8 mouse cellular contexts compared by ENCODE assay signal in genomic region chr17:66519554-66520553, GRCm38 (mm10). TPM values are rescaled to one million over a fixed set of nuclear protein-coding genes. Genes with fewer than 3 reads are reported as not detected.
DNase-seq lines count a peak whose midpoint lies in the region; ATAC-seq and TF ChIP-seq lines count a peak whose summit lies in the region.

Gene Rab12 (minus strand): TSS chr17:66519729.

- 9% methylated on average over 54 of the region's 71 CpGs for WGBS in heart, embryonic 11.5 days (ENCODE audit: insufficient replicate concordance)
- 6% methylated on average over 62 of the region's 71 CpGs for WGBS in kidney, embryonic 16.5 days
- 9% methylated on average over 62 of the region's 71 CpGs for WGBS in liver, adult 2 months

- H3ac ChIP-seq in myocyte (ENCODE audit: control insufficient read depth, insufficient read length) = peak within 1 kb of the TSS; percentile 60

- peaks cover 5% of the 10 kb centered on the region for H3K4me1 ChIP-seq in heart, embryonic 11.5 days (ENCODE audit: control insufficient read depth, insufficient read depth, low read length)
- H3K4me1 ChIP-seq in kidney, embryonic 16.5 days (ENCODE audit: insufficient read depth, low read length) = peaks cover 19% of the 10 kb centered on the region
- peaks cover 3% of the 10 kb centered on the region; the same call in 1 of the 2 replicates for H3K4me1 ChIP-seq in liver, adult 2 months (ENCODE audit: control insufficient read depth, insufficient read depth, low read length)

- no peak for TF ChIP-seq POLR2A in liver, adult 2 months (IDR thresholded peaks at IDR 0.05; ENCODE audit: extremely low read depth, insufficient read depth, low read length)
- TF ChIP-seq POLR2A in myocyte (IDR thresholded peaks at IDR 0.05; ENCODE audit: insufficient read length, low read depth) = peak; percentile 63

- peak; percentile 94 for TF ChIP-seq CTCF in liver, adult 2 months (IDR thresholded peaks at IDR 0.05; ENCODE audit: low read depth, low read length)

- peak within 1 kb of the TSS; percentile 96 for H3K4me2 ChIP-seq in heart, embryonic 11.5 days
- H3K4me2 ChIP-seq in kidney, embryonic 16.5 days (replicated peaks; ENCODE audit: low read depth, low read length) = peak within 1 kb of the TSS; percentile 85
- H3K4me2 ChIP-seq in myocyte (ENCODE audit: low read depth) = peak within 1 kb of the TSS; percentile 93

- no peaks in the 10 kb centered on the region for H3K36me3 ChIP-seq in heart, embryonic 11.5 days (ENCODE audit: control insufficient read depth, insufficient read depth, low read length)
- no peaks in the 10 kb centered on the region for H3K36me3 ChIP-seq in kidney, embryonic 16.5 days (ENCODE audit: insufficient read depth, low read length)
- H3K36me3 ChIP-seq in liver, adult 2 months (ENCODE audit: control insufficient read depth, insufficient read depth, low read length) = no peaks in the 10 kb centered on the region
- no peaks in the 10 kb centered on the region for H3K36me3 ChIP-seq in myocyte (ENCODE audit: control insufficient read depth, insufficient read depth)
- H3K36me3 ChIP-seq in splenic B cell, adult 2 months (ENCODE audit: control insufficient read depth, insufficient read depth, low read length, poor library complexity, severe bottlenecking) = no peaks in the 10 kb centered on the region

- H3K79me2 ChIP-seq in liver, adult 2 months (ENCODE audit: control insufficient read depth, insufficient read depth, low read length) = peaks cover 14% of the 10 kb centered on the region
- peaks cover 43% of the 10 kb centered on the region for H3K79me2 ChIP-seq in myocyte (ENCODE audit: control insufficient read depth, insufficient read depth)

- H3K9me3 ChIP-seq in heart, embryonic 11.5 days (replicated peaks; ENCODE audit: control insufficient read depth, low read length) = no peaks in the 10 kb centered on the region
- H3K9me3 ChIP-seq in kidney, embryonic 16.5 days (ENCODE audit: low read length) = no peaks in the 10 kb centered on the region

- DNase-seq in A20 (ENCODE audit: low read depth, low spot score) = peak; percentile 86
- peak; percentile 95 for DNase-seq in brain, adult 2 months (ENCODE audit: low read depth, low spot score)
- DNase-seq in liver, adult 2 months (ENCODE audit: extremely low read depth, low read depth, low spot score) = peak; percentile 53
- peak; percentile 90 for DNase-seq in splenic B cell, adult 2 months (ENCODE audit: low read depth, low spot score)

- H3K27me3 ChIP-seq in heart, embryonic 11.5 days (ENCODE audit: control insufficient read depth, insufficient read depth, low read length) = no peaks in the 10 kb centered on the region
- H3K27me3 ChIP-seq in kidney, embryonic 16.5 days (ENCODE audit: insufficient read depth, low read length) = no peaks in the 10 kb centered on the region
- H3K27me3 ChIP-seq in liver, adult 2 months (ENCODE audit: control insufficient read depth, insufficient read depth, low read length) = no peaks in the 10 kb centered on the region
- no peaks in the 10 kb centered on the region for H3K27me3 ChIP-seq in myocyte (ENCODE audit: control insufficient read depth, insufficient read depth, insufficient read length)
- H3K27me3 ChIP-seq in splenic B cell, adult 2 months (ENCODE audit: control insufficient read depth, insufficient read depth, low read length, poor library complexity, severe bottlenecking) = no peaks in the 10 kb centered on the region

- peak; percentile 98 for ATAC-seq in erythroblast, adult 5-6 weeks (replicated peaks; ENCODE audit: low FRiP score, poor library complexity, severe bottlenecking)
- ATAC-seq in heart, embryonic 11.5 days (replicated peaks; ENCODE audit: insufficient number of reproducible peaks, low FRiP score, low TSS enrichment) = peak; percentile 86
- ATAC-seq in kidney, embryonic 16.5 days (ENCODE audit: low FRiP score, low TSS enrichment) = peak; percentile 94

- H3K9ac ChIP-seq in heart, embryonic 11.5 days (ENCODE audit: low read depth, low read length) = peak within 1 kb of the TSS; percentile 96
- H3K9ac ChIP-seq in kidney, embryonic 16.5 days (replicated peaks; ENCODE audit: low read length) = peak within 1 kb of the TSS; percentile 93
- peak within 1 kb of the TSS; percentile 98 for H3K9ac ChIP-seq in liver, adult 2 months (ENCODE audit: low read depth, low read length)

- no peak within 1 kb of the TSS for H3K27ac ChIP-seq in heart, embryonic 11.5 days (ENCODE audit: low read depth, low read length)
- no peak within 1 kb of the TSS for H3K27ac ChIP-seq in kidney, embryonic 16.5 days (ENCODE audit: low read length)
- H3K27ac ChIP-seq in liver, adult 2 months (replicated peaks; ENCODE audit: insufficient read depth, low read depth, low read length) = peak within 1 kb of the TSS; percentile 71

- H3K4me3 ChIP-seq in heart, embryonic 11.5 days (ENCODE audit: low read depth, low read length) = peak within 1 kb of the TSS; percentile 98
- H3K4me3 ChIP-seq in kidney, embryonic 16.5 days (ENCODE audit: low read length) = peak within 1 kb of the TSS; percentile 91
- peak within 1 kb of the TSS; percentile 100 for H3K4me3 ChIP-seq in liver, adult 2 months (ENCODE audit: insufficient read depth, low read depth, low read length)
- peak within 1 kb of the TSS; percentile 78 for H3K4me3 ChIP-seq in myocyte

TF ChIP-seq in myocyte, 11 proteins besides CTCF, POLR2A, EP300 and RAD21:
- no peak for TF ChIP-seq CEBPB (IDR thresholded peaks at IDR 0.05; ENCODE audit: insufficient read depth, poor library complexity, severe bottlenecking)
- no peak for TF ChIP-seq TCF12 (IDR thresholded peaks at IDR 0.05; ENCODE audit: insufficient read depth, poor library complexity, severe bottlenecking)
- no peak for TF ChIP-seq USF1 (IDR thresholded peaks at IDR 0.05; ENCODE audit: low read depth)
- TF ChIP-seq SRF (IDR thresholded peaks at IDR 0.05; ENCODE audit: control insufficient read depth, insufficient read length, low read depth) = peak; percentile 61
- no peak for TF ChIP-seq TCF3 (IDR thresholded peaks at IDR 0.05; ENCODE audit: insufficient read length, low read depth)
- no peak for TF ChIP-seq MAX (IDR thresholded peaks at IDR 0.05; ENCODE audit: low read depth)
- TF ChIP-seq REST (IDR thresholded peaks at IDR 0.05; ENCODE audit: insufficient read depth, insufficient read length) = no peak
- no peak for TF ChIP-seq E2F4 (IDR thresholded peaks at IDR 0.05; ENCODE audit: insufficient read depth)
- TF ChIP-seq MYOG (IDR thresholded peaks at IDR 0.05; ENCODE audit: control insufficient read depth in 1 of 3, insufficient read depth in 1 of 3, insufficient read length in 2 of 3, low read depth in 2 of 3) = peak in 2 of 3 experiments; percentile 36 to 57
- TF ChIP-seq MYOD1 (IDR thresholded peaks at IDR 0.05; ENCODE audit: control insufficient read depth in 1 of 3, insufficient read length in 2 of 3, low read depth in 2 of 3) = peak in 1 of 3 experiments; percentile 51
- peak; percentile 68 for TF ChIP-seq POLR2AphosphoS2 (IDR thresholded peaks at IDR 0.05; ENCODE audit: insufficient read length, low read depth)

RNA-seq across cellular contexts. Expression of gene Rab12, which starts in this region (rescaled TPM):
- total RNA-seq in erythroblast, adult 5-6 weeks (2015; ENCODE audit: low replicate concordance) = 5.0 and 5.6 TPM in 2 replicates
- total RNA-seq in erythroblast, adult 5-6 weeks (2017; ENCODE audit: low replicate concordance) = 5.3 and 10.1 TPM in 2 replicates
- polyA plus RNA-seq in heart, embryonic 11.5 days (2014; fragmentation: Nextera tagmentation; extraction: Ambion mirVana) = 49.8 and 51.6 TPM in 2 replicates
- 15.7 and 35.9 TPM in 2 replicates for polyA plus RNA-seq in kidney, embryonic 16.5 days (2015; fragmentation: Nextera tagmentation; extraction: Ambion mirVana)
- total RNA-seq in liver, adult 2 months (2014; rRNA removed) = 15.2 and 15.8 TPM in 2 replicates
- polyA plus RNA-seq in liver, adult 2 months (2012; rRNA removed) = 10.3 and 12.3 TPM in 2 replicates
- 46.9 TPM for polyA plus RNA-seq in myocyte (2012; fragmentation: generic; extraction: Trizol)
